Mouse (Mus musculus) embryonic facial prominence, embryonic 14.5 days (tissue): ENCODE measurements around the gene Atp11a. TPM values are rescaled to one million over a fixed set of nuclear protein-coding genes. Genes with fewer than 3 reads are reported as not detected.

ENCODE experiments used
- ATAC-seq: fragments of 200-750 bp; cut with Nextera tagmentation; 2 replicates; pipeline ENCODE4 v1.8.0; 2017; ENCODE audit warnings: low read depth, moderate number of reproducible peaks, moderate TSS enrichment
- DNase-seq: peaks from one replicate; pipeline ENCODE4 v3.0.0-alpha.2; 2015; ENCODE audit warnings: low spot score
- H3K27ac ChIP-seq: fragments of 300-500 bp; sonication (generic); replicated peaks from 2 replicates; pipeline ENCODE4 v1.5.1; 2014; ENCODE audit warnings: low read depth, mild to moderate bottlenecking, low read length, moderate library complexity
- H3K27me3 ChIP-seq: fragments of 300-500 bp; sonication (generic); replicated peaks from 2 replicates; pipeline ENCODE4 v1.6.1; 2014; ENCODE audit warnings: low read length; ENCODE audit not compliant: control insufficient read depth, insufficient read depth
- H3K36me3 ChIP-seq: fragments of 300-500 bp; sonication (generic); 2 replicates; pipeline ENCODE4 v1.6.1; 2014; ENCODE audit warnings: low read length, mixed read lengths; ENCODE audit not compliant: control insufficient read depth, insufficient read depth
- H3K4me1 ChIP-seq: fragments of 300-500 bp; sonication (generic); 2 replicates; pipeline ENCODE4 v1.6.1; 2014; ENCODE audit warnings: antibody characterized with exemption, low read length; ENCODE audit not compliant: control insufficient read depth, insufficient read depth
- H3K4me2 ChIP-seq: fragments of 300-500 bp; sonication (generic); 2 replicates; pipeline ENCODE4 v1.6.1; 2014; ENCODE audit warnings: low read depth, mild to moderate bottlenecking, low read length, moderate library complexity, mixed read lengths
- H3K4me3 ChIP-seq: fragments of 300-500 bp; sonication (generic); 2 replicates; pipeline ENCODE4 v1.5.1; 2014; ENCODE audit warnings: low read depth, mild to moderate bottlenecking, low read length
- H3K9ac ChIP-seq: fragments of 300-500 bp; sonication (generic); 2 replicates; pipeline ENCODE4 v1.6.1; 2014; ENCODE audit warnings: low read depth, mild to moderate bottlenecking, low read length, moderate library complexity, mixed read lengths
- H3K9me3 ChIP-seq: fragments of 300-500 bp; sonication (generic); 2 replicates; pipeline ENCODE4 v1.6.1; 2016; ENCODE audit warnings: low read length; ENCODE audit not compliant: control insufficient read depth
- WGBS: fragments of 180-500 bp; shearing (Covaris S2); extraction: QIAGEN DNeasy Blood & Tissue Kit; methylation state at CpG from one replicate; pipeline ENCODE4 v1.1.7; 2014; 5-methylcytosine and 5-hydroxymethylcytosine counted together
- polyA plus RNA-seq: library from polyadenylated mRNA; unstranded; fragments of >200 nt; fragmentation: Nextera tagmentation; extraction: Ambion mirVana; gene quantifications from 2 replicates; pipeline ENCODE4 v1.2.1, GENCODE M21; 2014

The Atp11a gene
- polyA plus RNA-seq, 1 experiment from 2014 or later, result 23.7 TPM

GRCm38 (mm10) chr8:12917029-12917428, 160.2 kb downstream of the Atp11a start:
- 0 out of 2 replicates have a peak, but pooled peaks cover 4% of the 10 kb centered on the region for H3K36me3 ChIP-seq
- no peaks in the 10 kb centered on the region for H3K27me3 ChIP-seq
- peak overlapping the region; percentile 93; the same call in 1 of the 2 replicates for H3K4me2 ChIP-seq
- H3K27ac ChIP-seq, result no peak overlapping the region
- H3K9me3 ChIP-seq, result no peaks in the 10 kb centered on the region
- H3K9ac ChIP-seq, result no peak overlapping the region
- WGBS, result 83% methylated on average over 3 of the region's 3 CpGs
- no peak for ATAC-seq
- H3K4me3 ChIP-seq, result 0 out of 2 replicates have a peak overlapping the region, but pooled peaks have one; percentile 63
- DNase-seq, result no peak
- H3K4me1 ChIP-seq, result peaks cover 21% of the 10 kb centered on the region

- ATAC-seq (no peak), DNase-seq (no peak)
- Histone ChIP-seq H3K4me2 (no peak overlapping the region), H3K9me3 (no peaks in the 10 kb centered on the region), H3K4me1 (peaks cover 21% of the 10 kb centered on the region), H3K36me3 (0 out of 2 replicates have a peak, but pooled peaks cover 4% of the 10 kb centered on the region), H3K4me3 (no peak overlapping the region), H3K9ac (no peak overlapping the region), H3K27ac (no peak overlapping the region), H3K27me3 (no peaks in the 10 kb centered on the region)
- WGBS, result 85% methylated on average over 4 of the region's 4 CpGs
Measured at GRCm38 (mm10) chr8:12917831-12918230, 161.0 kb downstream of the Atp11a start.

Other genes starting within 250 kb of the Atp11a start
- not detected in 2 replicates for gene Spaca7, start 184.0 kb upstream of the Atp11a start, polyA plus RNA-seq
- gene Tubgcp3, start 84.8 kb upstream of the Atp11a start, polyA plus RNA-seq, result 35.9 and 41.4 TPM in 2 replicates
- gene Mcf2l, start 116.8 kb downstream of the Atp11a start, polyA plus RNA-seq, result 20.3 and 21.2 TPM in 2 replicates